Mouse (Mus musculus): ENCODE results near the gene Sh3bp5. TPM values are rescaled to one million over a fixed set of nuclear protein-coding genes. Genes with fewer than 3 reads are reported as not detected.
A peak's percentile ranks its signal among the peaks of the same experiment; 100 is the strongest.

The Sh3bp5 gene
- total RNA-seq, 1 experiment from 2014 or later, result 4.0 TPM

- no peak for ATAC-seq (replicated peaks; ENCODE audit: low read depth, poor library complexity, severe bottlenecking)
Measured at GRCm38 (mm10) chr14:31434426-31434825, 1.5 kb downstream of the Sh3bp5 start.

GRCm38 (mm10) chr14:31433851-31434360 lies 2.0 kb downstream of the Sh3bp5 start:
- ATAC-seq (replicated peaks; ENCODE audit: low read depth, poor library complexity, severe bottlenecking), result no peak

- ATAC-seq (replicated peaks; ENCODE audit: low read depth, poor library complexity, severe bottlenecking), result no peak
Measured at GRCm38 (mm10) chr14:31433126-31433525, 2.8 kb downstream of the Sh3bp5 start.

GRCm38 (mm10) chr14:31432424-31432823 lies 3.5 kb downstream of the Sh3bp5 start:
- no peak for ATAC-seq (replicated peaks; ENCODE audit: low read depth, poor library complexity, severe bottlenecking)

- peak; percentile 33; the same call in 1 of the 2 replicates for ATAC-seq (replicated peaks; ENCODE audit: low read depth, poor library complexity, severe bottlenecking)
Measured at GRCm38 (mm10) chr14:31431789-31432330, 4.0 kb downstream of the Sh3bp5 start.

GRCm38 (mm10) chr14:31429004-31429395 lies 6.9 kb downstream of the Sh3bp5 start:
- no peak for ATAC-seq (replicated peaks; ENCODE audit: low read depth, poor library complexity, severe bottlenecking)

- ATAC-seq (replicated peaks; ENCODE audit: low read depth, poor library complexity, severe bottlenecking), result peak; percentile 37; the same call in 1 of the 2 replicates
Measured at GRCm38 (mm10) chr14:31428211-31429003, 7.5 kb downstream of the Sh3bp5 start.

GRCm38 (mm10) chr14:31422961-31423791 lies 12.7 kb downstream of the Sh3bp5 start:
- ATAC-seq (replicated peaks; ENCODE audit: low read depth, poor library complexity, severe bottlenecking), result peak; percentile 95

GRCm38 (mm10) chr14:31422395-31422794 lies 13.5 kb downstream of the Sh3bp5 start:
- ATAC-seq (replicated peaks; ENCODE audit: low read depth, poor library complexity, severe bottlenecking), result no peak

GRCm38 (mm10) chr14:31421509-31422295 lies 14.2 kb downstream of the Sh3bp5 start:
- no peak for ATAC-seq (replicated peaks; ENCODE audit: low read depth, poor library complexity, severe bottlenecking)

- ATAC-seq (replicated peaks; ENCODE audit: low read depth, poor library complexity, severe bottlenecking), result no peak
Measured at GRCm38 (mm10) chr14:31420985-31421384, 14.9 kb downstream of the Sh3bp5 start.

GRCm38 (mm10) chr14:31420562-31420961 lies 15.3 kb downstream of the Sh3bp5 start:
- no peak for ATAC-seq (replicated peaks; ENCODE audit: low read depth, poor library complexity, severe bottlenecking)

GRCm38 (mm10) chr14:31420135-31420534 lies 15.7 kb downstream of the Sh3bp5 start:
- ATAC-seq (replicated peaks; ENCODE audit: low read depth, poor library complexity, severe bottlenecking), result no peak

- ATAC-seq (replicated peaks; ENCODE audit: low read depth, poor library complexity, severe bottlenecking), result no peak
Measured at GRCm38 (mm10) chr14:31419279-31419678, 16.6 kb downstream of the Sh3bp5 start.

GRCm38 (mm10) chr14:31416835-31417549 lies 18.9 kb downstream of the Sh3bp5 start:
- ATAC-seq (replicated peaks; ENCODE audit: low read depth, poor library complexity, severe bottlenecking), result no peak

GRCm38 (mm10) chr14:31416411-31416810 lies 19.5 kb downstream of the Sh3bp5 start:
- ATAC-seq (replicated peaks; ENCODE audit: low read depth, poor library complexity, severe bottlenecking), result no peak

GRCm38 (mm10) chr14:31414967-31415376 lies 20.9 kb downstream of the Sh3bp5 start:
- ATAC-seq (replicated peaks; ENCODE audit: low read depth, poor library complexity, severe bottlenecking), result no peak

GRCm38 (mm10) chr14:31414235-31414966 lies 21.5 kb downstream of the Sh3bp5 start:
- ATAC-seq (replicated peaks; ENCODE audit: low read depth, poor library complexity, severe bottlenecking), result no peak

Measured in common myeloid progenitor, adult 5-6 weeks (primary cell).